Mouse (Mus musculus): ENCODE measurements around the gene Utp20. TPM values are rescaled to one million over a fixed set of nuclear protein-coding genes. Genes with fewer than 3 reads are reported as not detected.
"Not testable (repeated sequence)": the region's sequence is repeated elsewhere in the genome, so short reads cannot be mapped to it uniquely, and the experiment has no call there.

Gene Utp20
- polyA plus RNA-seq, 1 experiment, result 24.2 TPM

DNA sequence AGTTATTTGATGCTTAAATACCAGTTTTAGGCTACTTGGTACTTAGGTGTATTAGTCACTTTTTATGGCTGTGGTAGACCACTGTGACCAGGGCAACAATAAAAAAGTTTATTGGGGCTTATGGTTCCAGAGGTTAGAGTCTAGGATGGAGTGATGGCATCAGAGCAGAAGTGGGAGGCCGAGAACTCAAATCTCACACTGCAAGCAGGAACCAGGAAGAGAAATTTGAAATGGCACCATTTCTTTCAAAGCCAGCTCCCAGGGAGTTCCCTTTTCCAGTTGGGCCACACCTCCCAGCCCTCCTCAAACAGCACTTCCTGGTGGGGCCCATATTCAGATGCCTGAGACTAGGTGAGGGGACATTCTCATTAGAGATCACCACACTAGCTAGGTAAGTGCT lies 86.8 kb downstream of the Utp20 start:
- H3K79me3 ChIP-seq (ENCODE audit: low read depth), result peaks cover 5% of the 10 kb centered on the region
- TF ChIP-seq MYOG (IDR thresholded peaks at IDR 0.05; ENCODE audit: control insufficient read depth, extremely low read depth, insufficient read length), result no peak
- no peak for TF ChIP-seq CEBPB (IDR thresholded peaks at IDR 0.05; ENCODE audit: low read depth)
- TF ChIP-seq MAX (IDR thresholded peaks at IDR 0.05), result no peak
- TF ChIP-seq CTCF (IDR thresholded peaks at IDR 0.05; ENCODE audit: control insufficient read depth, insufficient read depth, insufficient read length), result no peak
- TF ChIP-seq USF1 (IDR thresholded peaks at IDR 0.05; ENCODE audit: low read depth), result no peak
- no peak for TF ChIP-seq MYOD1 (IDR thresholded peaks at IDR 0.05; ENCODE audit: control insufficient read depth, insufficient read length, low read depth)
- TF ChIP-seq FOSL1 (IDR thresholded peaks at IDR 0.05; ENCODE audit: insufficient read depth, low read length, poor library complexity, severe bottlenecking), result no peak
- peaks cover 62% of the 10 kb centered on the region for H3K36me3 ChIP-seq (ENCODE audit: control insufficient read depth, insufficient read depth)
- no peak overlapping the region for H3ac ChIP-seq (ENCODE audit: control insufficient read depth, insufficient read length, low read depth)
- no peak overlapping the region for H3K4me3 ChIP-seq (ENCODE audit: insufficient read depth, poor library complexity, severe bottlenecking)
- no peaks in the 10 kb centered on the region for H3K27me3 ChIP-seq (ENCODE audit: control insufficient read depth, insufficient read depth, insufficient read length)
- H3K79me2 ChIP-seq (ENCODE audit: control insufficient read depth, insufficient read depth), result peaks cover 8% of the 10 kb centered on the region

DNA sequence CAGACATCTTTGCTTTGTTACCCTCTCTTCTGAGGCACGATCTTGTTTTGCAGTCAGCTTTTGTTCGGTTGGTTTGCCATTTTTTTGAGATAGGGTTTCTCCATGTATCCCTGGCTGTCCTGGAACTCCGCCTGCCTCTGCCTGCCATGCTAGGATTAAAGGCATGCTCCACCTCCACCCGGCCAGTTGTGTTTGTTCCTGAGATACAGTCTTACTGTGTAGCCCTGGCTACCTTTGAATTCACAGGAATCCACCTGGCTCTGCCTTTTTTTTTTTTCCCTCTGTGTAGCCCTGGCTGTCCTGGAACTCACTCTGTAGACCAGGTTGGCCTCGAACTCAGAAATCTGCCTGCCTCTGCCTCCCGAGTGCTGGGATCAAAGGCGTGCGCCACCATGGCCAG lies 87.5 kb downstream of the Utp20 start:
- not testable (repeated sequence) for H3ac ChIP-seq (ENCODE audit: control insufficient read depth, insufficient read length, low read depth); H3K27me3 ChIP-seq (ENCODE audit: control insufficient read depth, insufficient read depth, insufficient read length); H3K4me3 ChIP-seq (ENCODE audit: insufficient read depth, poor library complexity, severe bottlenecking)
- peaks cover 16% of the 10 kb centered on the region for H3K79me2 ChIP-seq (ENCODE audit: control insufficient read depth, insufficient read depth)
- H3K79me3 ChIP-seq (ENCODE audit: low read depth), result peaks cover 10% of the 10 kb centered on the region
- H3K36me3 ChIP-seq (ENCODE audit: control insufficient read depth, insufficient read depth), result peaks cover 57% of the 10 kb centered on the region

GRCm38 (mm10) chr10:88732309-88732622 lies 94.3 kb downstream of the Utp20 start:
- no peak for TF ChIP-seq MAX (IDR thresholded peaks at IDR 0.05)
- TF ChIP-seq MYOG (IDR thresholded peaks at IDR 0.05; ENCODE audit: control insufficient read depth, extremely low read depth, insufficient read length), result no peak
- Histone ChIP-seq H3ac (ENCODE audit: control insufficient read depth, insufficient read length, low read depth) (peak overlapping the region; percentile 45), H3K36me3 (ENCODE audit: control insufficient read depth, insufficient read depth) (peaks cover 23% of the 10 kb centered on the region)

DNA sequence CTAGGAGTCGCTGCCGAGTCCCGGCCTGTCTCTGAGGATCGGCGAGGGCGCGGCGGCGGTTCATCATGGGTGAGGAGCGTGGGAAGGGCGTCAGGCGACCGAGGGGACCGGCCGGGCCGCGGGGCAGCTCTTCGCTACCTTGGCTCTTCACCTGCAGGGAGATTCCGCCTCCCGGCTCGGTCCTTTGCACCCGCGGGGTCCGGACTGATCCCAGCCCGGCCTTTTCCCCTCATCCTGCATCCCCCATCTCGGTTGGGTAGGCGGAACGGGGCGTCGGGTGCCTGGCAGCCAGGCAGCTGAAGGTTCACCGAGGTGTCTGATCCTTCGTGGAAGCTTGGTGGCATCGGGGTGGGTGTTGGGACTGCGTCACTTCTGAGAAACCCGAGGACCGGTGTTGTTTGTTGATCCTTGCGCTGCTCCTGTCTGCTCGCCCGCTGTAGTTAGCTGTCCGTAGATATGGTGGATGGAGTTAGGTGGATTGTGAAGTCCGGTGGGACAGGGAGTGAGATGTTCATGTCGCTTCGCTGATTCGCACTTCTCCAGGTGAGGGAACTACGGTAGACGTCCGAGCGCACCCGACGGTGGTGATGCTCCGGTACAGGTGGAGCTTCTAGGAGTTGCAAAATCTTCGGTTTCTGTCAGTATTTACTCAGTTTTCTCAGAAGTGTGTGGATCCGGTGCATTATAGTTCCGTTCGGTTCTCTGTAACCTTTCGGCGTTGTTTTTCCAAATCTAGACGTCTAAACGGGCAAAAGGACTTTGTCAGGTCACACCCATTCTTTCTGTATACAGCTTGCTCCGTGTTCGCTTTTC lies 94.9 kb downstream of the Utp20 start:
- Histone ChIP-seq H3ac (ENCODE audit: control insufficient read depth, insufficient read length, low read depth) (peak overlapping the region; percentile 84), H3K36me3 (ENCODE audit: control insufficient read depth, insufficient read depth) (peaks cover 20% of the 10 kb centered on the region), H3K79me2 (ENCODE audit: control insufficient read depth, insufficient read depth) (peaks cover 45% of the 10 kb centered on the region), H3K27me3 (ENCODE audit: control insufficient read depth, insufficient read depth, insufficient read length) (no peaks in the 10 kb centered on the region), H3K4me3 (ENCODE audit: insufficient read depth, poor library complexity, severe bottlenecking) (peak overlapping the region; percentile 96), H3K79me3 (ENCODE audit: low read depth) (peaks cover 36% of the 10 kb centered on the region)
- TF ChIP-seq CEBPB (IDR thresholded peaks at IDR 0.05; ENCODE audit: low read depth) (no peak), CTCF (IDR thresholded peaks at IDR 0.05; ENCODE audit: control insufficient read depth, insufficient read depth, insufficient read length) (no peak), MAX (IDR thresholded peaks at IDR 0.05) (no peak), MYOG (IDR thresholded peaks at IDR 0.05; ENCODE audit: control insufficient read depth, extremely low read depth, insufficient read length) (no peak), USF1 (IDR thresholded peaks at IDR 0.05; ENCODE audit: low read depth) (no peak), MYOD1 (IDR thresholded peaks at IDR 0.05; ENCODE audit: control insufficient read depth, insufficient read length, low read depth) (no peak), FOSL1 (IDR thresholded peaks at IDR 0.05; ENCODE audit: insufficient read depth, low read length, poor library complexity, severe bottlenecking) (no peak)

More at GRCm38 (mm10) chr10:88732309-88732622, 94.3 kb downstream of the Utp20 start:
- no peaks in the 10 kb centered on the region for H3K27me3 ChIP-seq (ENCODE audit: control insufficient read depth, insufficient read depth, insufficient read length)
- H3K79me3 ChIP-seq (ENCODE audit: low read depth), result peaks cover 36% of the 10 kb centered on the region
- peaks cover 45% of the 10 kb centered on the region for H3K79me2 ChIP-seq (ENCODE audit: control insufficient read depth, insufficient read depth)
- peak overlapping the region; percentile 96 for H3K4me3 ChIP-seq (ENCODE audit: insufficient read depth, poor library complexity, severe bottlenecking)

GRCm38 (mm10) chr10:88730571-88731495 lies 95.8 kb downstream of the Utp20 start, which contains the start of gene Arl1:
Gene Arl1, plus strand, starts transcription at chr10:88730858.
- peaks cover 45% of the 10 kb centered on the region for H3K79me2 ChIP-seq (ENCODE audit: control insufficient read depth, insufficient read depth)
- H3ac ChIP-seq (ENCODE audit: control insufficient read depth, insufficient read length, low read depth), result peak within 1 kb of the TSS; percentile 84
- H3K79me3 ChIP-seq (ENCODE audit: low read depth), result peaks cover 36% of the 10 kb centered on the region
- TF ChIP-seq CEBPB (IDR thresholded peaks at IDR 0.05; ENCODE audit: low read depth) (peak; percentile 90), CTCF (IDR thresholded peaks at IDR 0.05; ENCODE audit: control insufficient read depth, insufficient read depth, insufficient read length) (no peak), MAX (IDR thresholded peaks at IDR 0.05) (peak; percentile 70), FOSL1 (IDR thresholded peaks at IDR 0.05; ENCODE audit: insufficient read depth, low read length, poor library complexity, severe bottlenecking) (no peak)
- H3K36me3 ChIP-seq (ENCODE audit: control insufficient read depth, insufficient read depth), result peaks cover 12% of the 10 kb centered on the region
- peak within 1 kb of the TSS; percentile 96 for H3K4me3 ChIP-seq (ENCODE audit: insufficient read depth, poor library complexity, severe bottlenecking)
- no peaks in the 10 kb centered on the region for H3K27me3 ChIP-seq (ENCODE audit: control insufficient read depth, insufficient read depth, insufficient read length)

DNA sequence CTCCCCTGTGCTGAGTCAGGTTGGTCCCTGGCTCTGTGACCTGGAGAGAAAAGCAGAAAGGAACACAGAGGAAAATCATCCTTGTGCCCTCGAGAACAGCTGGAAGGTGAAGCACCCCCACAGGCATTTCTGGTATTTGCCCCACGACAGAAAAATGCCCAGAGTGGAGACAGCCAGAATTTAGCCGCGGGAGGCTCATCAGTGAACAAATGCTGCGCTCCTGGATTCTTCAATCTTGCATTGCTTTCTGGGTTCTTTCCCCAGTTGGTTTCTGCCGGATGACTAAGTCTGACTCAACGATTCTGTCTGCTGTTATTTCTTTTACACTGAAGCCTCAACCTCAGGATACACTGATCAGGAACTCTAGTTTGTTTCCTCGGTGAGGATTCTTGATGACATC lies 98.4 kb downstream of the Utp20 start:
- TF ChIP-seq MAX (IDR thresholded peaks at IDR 0.05) (no peak), MYOD1 (IDR thresholded peaks at IDR 0.05; ENCODE audit: control insufficient read depth, insufficient read length, low read depth) (no peak), CEBPB (IDR thresholded peaks at IDR 0.05; ENCODE audit: low read depth) (no peak), FOSL1 (IDR thresholded peaks at IDR 0.05; ENCODE audit: insufficient read depth, low read length, poor library complexity, severe bottlenecking) (no peak), USF1 (IDR thresholded peaks at IDR 0.05; ENCODE audit: low read depth) (no peak), MYOG (IDR thresholded peaks at IDR 0.05; ENCODE audit: control insufficient read depth, extremely low read depth, insufficient read length) (no peak), CTCF (IDR thresholded peaks at IDR 0.05; ENCODE audit: control insufficient read depth, insufficient read depth, insufficient read length) (no peak)
- no peaks in the 10 kb centered on the region for H3K27me3 ChIP-seq (ENCODE audit: control insufficient read depth, insufficient read depth, insufficient read length)
- H3K36me3 ChIP-seq (ENCODE audit: control insufficient read depth, insufficient read depth), result no peaks in the 10 kb centered on the region
- peaks cover 18% of the 10 kb centered on the region for H3K79me3 ChIP-seq (ENCODE audit: low read depth)
- no peak overlapping the region for H3K4me3 ChIP-seq (ENCODE audit: insufficient read depth, poor library complexity, severe bottlenecking)
- peaks cover 20% of the 10 kb centered on the region for H3K79me2 ChIP-seq (ENCODE audit: control insufficient read depth, insufficient read depth)
- peak overlapping the region; percentile 18 for H3ac ChIP-seq (ENCODE audit: control insufficient read depth, insufficient read length, low read depth)
